Mouse (Mus musculus) embryonic facial prominence, embryonic 12.5 days (tissue): ENCODE results near the gene S100a4. TPM values are rescaled to one million over a fixed set of nuclear protein-coding genes. Genes with fewer than 3 reads are reported as not detected.

Experiments used
- ATAC-seq: fragments of 200-750 bp; cut with Nextera tagmentation; 2 replicates; pipeline ENCODE4 v1.8.0; 2017; ENCODE audit not compliant: insufficient number of reproducible peaks, insufficient read depth, low FRiP score, low TSS enrichment
- H3K27ac ChIP-seq: fragments of 300-500 bp; sonication (generic); 2 replicates; pipeline ENCODE4 v1.5.1; 2016; ENCODE audit warnings: mild to moderate bottlenecking
- H3K27me3 ChIP-seq: fragments of 300-500 bp; sonication (generic); 2 replicates; pipeline ENCODE4 v1.6.1; 2016; ENCODE audit warnings: mild to moderate bottlenecking, moderate library complexity
- H3K36me3 ChIP-seq: fragments of 300-500 bp; sonication (generic); 2 replicates; pipeline ENCODE4 v1.6.1; 2016; ENCODE audit warnings: mild to moderate bottlenecking
- H3K4me1 ChIP-seq: fragments of 300-500 bp; sonication (generic); 2 replicates; pipeline ENCODE4 v1.6.1; 2016
- H3K4me2 ChIP-seq: fragments of 300-500 bp; sonication (generic); replicated peaks from 2 replicates; pipeline ENCODE4 v1.6.1; 2016; ENCODE audit warnings: mild to moderate bottlenecking, moderate library complexity
- H3K4me3 ChIP-seq: fragments of 300-500 bp; sonication (generic); 2 replicates; pipeline ENCODE4 v1.5.1; 2016; ENCODE audit warnings: mild to moderate bottlenecking
- H3K9ac ChIP-seq: fragments of 300-500 bp; sonication (generic); 2 replicates; pipeline ENCODE4 v1.6.1; 2016; ENCODE audit warnings: mild to moderate bottlenecking, moderate library complexity
- H3K9me3 ChIP-seq: fragments of 300-500 bp; sonication (generic); 2 replicates; pipeline ENCODE4 v1.6.1; 2016; ENCODE audit warnings: mild to moderate bottlenecking, moderate library complexity
- WGBS: fragments of 180-500 bp; shearing (Covaris S2); methylation state at CpG from one replicate; pipeline ENCODE4 v1.1.7; 2016; 5-methylcytosine and 5-hydroxymethylcytosine counted together
- polyA plus RNA-seq: library from polyadenylated mRNA; unstranded; fragments of >200 nt; fragmentation: Nextera tagmentation; extraction: Ambion mirVana; gene quantifications from 2 replicates; pipeline ENCODE4 v1.2.1, GENCODE M21; 2016

The S100a4 gene
- polyA plus RNA-seq, 1 experiment from 2014 or later = 7.2 TPM

- Histone ChIP-seq H3K4me2 (no peak overlapping the region), H3K9me3 (no peaks in the 10 kb centered on the region), H3K36me3 (no peaks in the 10 kb centered on the region), H3K4me3 (no peak overlapping the region), H3K27me3 (no peaks in the 10 kb centered on the region), H3K27ac (no peak overlapping the region), H3K4me1 (no peaks in the 10 kb centered on the region), H3K9ac (no peak overlapping the region)
- 83% methylated on average over 15 of the region's 15 CpGs for WGBS
- no peak for ATAC-seq
These were observed 17.4 kb upstream of the S100a4 start for GRCm38 (mm10) chr3:90586016-90586643.

DNA sequence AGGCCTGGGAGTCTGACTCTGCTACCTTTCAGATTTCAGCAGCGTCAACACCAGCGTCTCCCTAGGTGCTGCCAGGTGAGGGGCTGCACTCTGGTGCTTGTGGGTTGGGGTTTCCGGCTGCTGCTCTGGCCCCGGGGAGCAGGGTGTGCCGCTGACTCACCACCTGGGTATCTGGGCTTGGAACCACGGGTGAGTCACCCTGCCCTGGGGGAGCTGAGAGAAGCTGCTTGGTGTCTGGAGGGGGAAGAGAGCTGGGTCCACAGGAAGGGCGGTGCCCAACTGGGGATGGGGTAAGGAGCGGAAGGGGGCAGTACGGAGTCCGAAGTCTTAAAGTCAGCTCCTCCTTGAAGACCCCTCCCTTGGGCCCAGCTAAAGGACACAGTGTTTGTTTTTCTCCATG, 16.7 kb upstream of the S100a4 start:
- whole genome bisulfite sequencing = 67% methylated on average over 10 of the region's 10 CpGs
- no peaks in the 10 kb centered on the region for H3K36me3 ChIP-seq
- no peak overlapping the region for H3K4me2 ChIP-seq
- H3K27me3 ChIP-seq = no peaks in the 10 kb centered on the region
- H3K4me1 ChIP-seq = no peaks in the 10 kb centered on the region
- H3K4me3 ChIP-seq = no peak overlapping the region
- H3K27ac ChIP-seq = no peak overlapping the region
- H3K9ac ChIP-seq = no peak overlapping the region
- no peak for ATAC-seq
- H3K9me3 ChIP-seq = no peaks in the 10 kb centered on the region

- H3K27ac ChIP-seq = no peak overlapping the region
- H3K4me1 ChIP-seq = no peaks in the 10 kb centered on the region
- H3K4me3 ChIP-seq = no peak overlapping the region
- H3K27me3 ChIP-seq = no peaks in the 10 kb centered on the region
- 88% methylated on average over 14 of the region's 14 CpGs for WGBS
- no peaks in the 10 kb centered on the region for H3K36me3 ChIP-seq
- no peak overlapping the region for H3K4me2 ChIP-seq
- no peak for ATAC-seq
- H3K9me3 ChIP-seq = no peaks in the 10 kb centered on the region
- H3K9ac ChIP-seq = no peak overlapping the region
These were observed 16.0 kb upstream of the S100a4 start for GRCm38 (mm10) chr3:90587361-90588101.

GRCm38 (mm10) chr3:90589390-90589789, 14.2 kb upstream of the S100a4 start:
- H3K4me3 ChIP-seq = no peak overlapping the region
- no peaks in the 10 kb centered on the region for H3K27me3 ChIP-seq
- no peaks in the 10 kb centered on the region for H3K36me3 ChIP-seq
- H3K27ac ChIP-seq = no peak overlapping the region
- H3K4me1 ChIP-seq = no peaks in the 10 kb centered on the region
- 70% methylated on average over 6 of the region's 6 CpGs for WGBS
- H3K4me2 ChIP-seq = no peak overlapping the region
- H3K9ac ChIP-seq = no peak overlapping the region
- no peak for ATAC-seq
- no peaks in the 10 kb centered on the region for H3K9me3 ChIP-seq

GRCm38 (mm10) chr3:90589947-90590346, 13.6 kb upstream of the S100a4 start, which contains the start of gene S100a2:
S100a2 (plus strand) TSS chr3:90590247.
- no peak within 1 kb of the TSS for H3K4me2 ChIP-seq
- no peak for ATAC-seq
- H3K27ac ChIP-seq = no peak within 1 kb of the TSS
- no peaks in the 10 kb centered on the region for H3K4me1 ChIP-seq
- no peak within 1 kb of the TSS for H3K4me3 ChIP-seq
- H3K9me3 ChIP-seq = no peaks in the 10 kb centered on the region
- no peaks in the 10 kb centered on the region for H3K27me3 ChIP-seq
- H3K36me3 ChIP-seq = no peaks in the 10 kb centered on the region
- 83% methylated on average over 8 of the region's 8 CpGs for WGBS
- H3K9ac ChIP-seq = no peak within 1 kb of the TSS

GRCm38 (mm10) chr3:90594466-90594865, 9.1 kb upstream of the S100a4 start:
- ATAC-seq = no peak
- Histone ChIP-seq H3K4me1 (peaks cover 6% of the 10 kb centered on the region; the same call in 1 of the 2 replicates), H3K9me3 (no peaks in the 10 kb centered on the region), H3K9ac (no peak overlapping the region), H3K27ac (no peak overlapping the region), H3K36me3 (no peaks in the 10 kb centered on the region), H3K4me3 (no peak overlapping the region), H3K27me3 (no peaks in the 10 kb centered on the region), H3K4me2 (no peak overlapping the region)
- WGBS = 26% methylated on average over 1 of the region's 1 CpGs

DNA sequence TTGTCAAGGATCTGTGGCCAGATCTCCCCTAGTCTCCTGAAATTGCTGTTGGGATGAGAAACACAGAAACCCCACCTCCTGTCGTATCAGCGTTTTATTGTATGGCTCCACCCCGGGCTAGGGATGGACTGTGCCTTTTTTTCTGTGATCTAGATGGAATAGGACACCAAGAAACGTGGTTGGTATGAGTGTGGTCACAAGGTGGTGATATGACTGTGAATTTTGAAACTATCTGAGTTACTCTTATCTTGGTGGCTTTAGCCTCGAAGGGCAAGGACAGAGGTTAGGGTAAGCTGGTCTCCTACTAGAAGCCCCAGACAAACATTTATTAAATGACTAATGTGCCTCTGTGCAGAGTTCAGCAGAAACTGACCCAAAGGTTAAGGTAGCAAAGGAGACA, 8.0 kb upstream of the S100a4 start:
- H3K36me3 ChIP-seq = no peaks in the 10 kb centered on the region
- no peak overlapping the region for H3K4me3 ChIP-seq
- H3K4me2 ChIP-seq = no peak overlapping the region
- ATAC-seq = no peak
- 79% methylated on average over 5 of the region's 5 CpGs for WGBS
- H3K9ac ChIP-seq = no peak overlapping the region
- no peaks in the 10 kb centered on the region for H3K27me3 ChIP-seq
- H3K4me1 ChIP-seq = peaks cover 6% of the 10 kb centered on the region; the same call in 1 of the 2 replicates
- no peaks in the 10 kb centered on the region for H3K9me3 ChIP-seq
- H3K27ac ChIP-seq = no peak overlapping the region

DNA sequence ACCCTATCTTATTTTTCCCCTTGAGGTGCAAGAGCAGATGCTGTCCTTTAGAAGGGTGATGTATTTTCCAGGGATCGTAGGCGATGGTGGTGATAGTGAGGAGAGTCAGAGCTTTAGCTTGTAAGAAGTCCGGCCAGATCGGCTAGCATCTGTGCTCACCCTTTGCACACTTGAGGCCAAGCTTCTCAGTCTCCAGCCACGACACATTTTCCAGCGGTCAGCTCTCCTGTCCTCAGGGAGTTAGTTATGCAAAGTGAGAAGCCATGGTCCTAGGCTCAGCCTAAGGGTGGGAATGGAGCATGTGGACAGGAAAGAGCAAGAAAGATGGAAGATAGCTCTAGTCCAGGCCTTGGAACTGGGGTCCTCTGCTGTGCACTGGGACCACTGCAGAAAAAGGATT, 6.8 kb upstream of the S100a4 start:
- no peak overlapping the region for H3K9ac ChIP-seq
- H3K4me2 ChIP-seq = no peak overlapping the region
- no peak overlapping the region for H3K4me3 ChIP-seq
- no peak for ATAC-seq
- 83% methylated on average over 6 of the region's 6 CpGs for WGBS
- no peak overlapping the region for H3K27ac ChIP-seq
- no peaks in the 10 kb centered on the region for H3K36me3 ChIP-seq
- H3K27me3 ChIP-seq = no peaks in the 10 kb centered on the region
- peaks cover 6% of the 10 kb centered on the region; the same call in 1 of the 2 replicates for H3K4me1 ChIP-seq
- no peaks in the 10 kb centered on the region for H3K9me3 ChIP-seq

- Histone ChIP-seq H3K4me3 (no peak overlapping the region), H3K27me3 (no peaks in the 10 kb centered on the region), H3K9ac (no peak overlapping the region), H3K36me3 (no peaks in the 10 kb centered on the region), H3K4me2 (no peak overlapping the region), H3K9me3 (no peaks in the 10 kb centered on the region), H3K27ac (no peak overlapping the region), H3K4me1 (peaks cover 6% of the 10 kb centered on the region; the same call in 1 of the 2 replicates)
- WGBS = 16% methylated on average over 6 of the region's 6 CpGs
- no peak for ATAC-seq
These were observed 5.8 kb upstream of the S100a4 start for GRCm38 (mm10) chr3:90597736-90598135.

- no peak overlapping the region for H3K27ac ChIP-seq
- H3K9me3 ChIP-seq = no peaks in the 10 kb centered on the region
- H3K27me3 ChIP-seq = no peaks in the 10 kb centered on the region
- no peak overlapping the region for H3K9ac ChIP-seq
- no peak overlapping the region for H3K4me3 ChIP-seq
- no peak overlapping the region for H3K4me2 ChIP-seq
- no peaks in the 10 kb centered on the region for H3K36me3 ChIP-seq
- peaks cover 6% of the 10 kb centered on the region; the same call in 1 of the 2 replicates for H3K4me1 ChIP-seq
- no peak for ATAC-seq
- 82% methylated on average over 4 of the region's 4 CpGs for WGBS
These were observed 5.4 kb upstream of the S100a4 start for GRCm38 (mm10) chr3:90598212-90598611.

DNA sequence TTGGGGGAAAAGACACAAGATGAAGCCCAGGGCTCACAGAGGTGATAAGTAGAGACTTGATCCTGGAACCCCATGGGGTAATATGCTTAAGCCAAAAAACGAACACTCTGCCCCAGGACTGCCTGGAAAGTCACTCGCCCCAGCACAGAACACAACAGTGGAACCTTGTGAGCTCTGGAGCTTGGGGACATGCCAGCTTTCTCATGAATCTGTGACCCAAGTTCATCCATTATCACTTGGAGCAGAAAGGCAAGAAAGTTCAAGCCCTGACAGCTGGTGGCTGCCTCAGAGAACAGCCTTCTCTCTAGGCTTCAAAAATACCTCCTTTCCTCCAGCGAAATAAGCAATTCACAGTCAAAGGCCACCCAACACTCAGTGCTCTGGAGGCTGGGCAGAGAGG, 4.2 kb upstream of the S100a4 start:
- ATAC-seq = no peak
- H3K27me3 ChIP-seq = no peaks in the 10 kb centered on the region
- no peak overlapping the region for H3K4me2 ChIP-seq
- peaks cover 16% of the 10 kb centered on the region for H3K4me1 ChIP-seq
- H3K36me3 ChIP-seq = no peaks in the 10 kb centered on the region
- H3K27ac ChIP-seq = no peak overlapping the region
- no peak overlapping the region for H3K9ac ChIP-seq
- H3K9me3 ChIP-seq = no peaks in the 10 kb centered on the region
- 74% methylated on average over 3 of the region's 3 CpGs for WGBS
- H3K4me3 ChIP-seq = no peak overlapping the region

GRCm38 (mm10) chr3:90600036-90600435, 3.5 kb upstream of the S100a4 start:
- Histone ChIP-seq H3K27ac (no peak overlapping the region), H3K4me3 (no peak overlapping the region), H3K4me2 (no peak overlapping the region), H3K27me3 (no peaks in the 10 kb centered on the region), H3K36me3 (no peaks in the 10 kb centered on the region), H3K9ac (no peak overlapping the region), H3K4me1 (peaks cover 22% of the 10 kb centered on the region), H3K9me3 (no peaks in the 10 kb centered on the region)
- WGBS = 71% methylated on average over 6 of the region's 6 CpGs
- ATAC-seq = no peak
